Mouse (Mus musculus) spleen, postnatal 36 days (tissue): Measurements from ENCODE around the gene Fign.

Experiments used
- DNase-seq, 2 experiments: peaks; one replicate each; pipeline ENCODE4 v3.0.0; 2022; ENCODE audit warnings: low spot score in 2 of 2, mixed read lengths in 1 of 2

Fign gene

GRCm38 (mm10) chr2:64059477-64059876 lies 38.4 kb downstream of the Fign start:
- no peak for DNase-seq

DNA sequence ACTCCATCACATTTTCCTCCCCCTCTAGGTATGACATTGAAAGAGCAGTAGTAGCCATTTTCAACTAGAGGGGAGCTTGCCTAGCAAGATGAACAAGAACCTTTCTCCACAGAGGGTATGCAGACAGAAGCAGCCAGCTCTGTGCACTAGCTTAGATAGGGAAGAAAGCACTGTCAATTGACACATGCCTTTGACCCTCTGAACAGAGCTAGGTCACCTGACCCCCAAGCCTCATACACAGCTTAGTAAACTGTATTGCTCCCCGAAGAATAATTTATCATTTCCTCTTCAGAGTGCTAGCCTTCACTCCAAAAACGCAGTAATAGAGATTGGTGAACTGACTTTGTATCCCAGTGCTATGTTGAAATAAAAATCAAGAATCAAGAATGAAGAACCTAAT lies 49.7 kb downstream of the Fign start:
- DNase-seq, result no peak

- DNase-seq, result peak; percentile 6 to 22
These were observed 54.7 kb downstream of the Fign start for GRCm38 (mm10) chr2:64043099-64043498.

- no peak for DNase-seq
These were observed 62.4 kb downstream of the Fign start for GRCm38 (mm10) chr2:64035393-64035792.

DNA sequence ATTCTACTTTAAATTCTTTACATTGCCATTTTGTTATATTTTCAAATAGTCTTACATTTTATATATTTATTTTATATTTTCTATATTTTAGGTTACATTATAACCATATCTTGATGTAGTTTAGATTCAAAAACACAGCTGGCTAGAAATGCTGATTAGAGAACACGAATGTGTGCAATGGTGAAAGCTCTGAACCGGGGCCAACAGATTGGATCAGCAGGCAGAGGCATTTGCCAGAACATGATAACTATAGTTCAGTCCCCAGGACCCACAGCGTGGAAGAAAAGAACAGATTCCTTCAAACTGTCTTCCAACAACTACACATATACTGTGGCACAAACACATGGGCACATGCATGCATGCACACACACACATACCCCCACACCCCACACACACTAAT lies 64.0 kb downstream of the Fign start:
- no peak for DNase-seq

GRCm38 (mm10) chr2:64025961-64026360 lies 71.9 kb downstream of the Fign start:
- no peak for DNase-seq

GRCm38 (mm10) chr2:63994304-63995023 lies 103.4 kb downstream of the Fign start:
- DNase-seq, result no peak

GRCm38 (mm10) chr2:63985426-63985825 lies 112.4 kb downstream of the Fign start:
- DNase-seq, result no peak

DNA sequence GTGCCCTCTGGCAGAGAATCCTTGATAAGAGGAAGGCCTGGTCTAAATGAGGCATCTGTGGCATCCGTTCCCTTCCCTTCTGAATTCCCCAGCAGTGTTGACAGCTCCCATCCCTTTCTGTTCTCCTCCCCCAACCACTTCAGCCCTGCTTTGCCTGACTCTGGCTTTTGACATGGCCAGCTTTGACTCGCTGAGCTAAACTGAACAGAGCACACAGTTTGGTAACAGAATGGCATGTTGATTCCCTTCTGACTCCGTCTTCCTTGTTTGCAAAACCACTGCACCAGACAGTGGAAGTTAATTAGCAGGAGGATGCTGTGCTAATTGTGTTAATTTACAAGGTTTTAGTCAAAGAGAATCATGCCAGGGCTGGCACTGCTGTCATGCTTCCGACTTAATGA lies 115.5 kb downstream of the Fign start:
- DNase-seq, result no peak

DNA sequence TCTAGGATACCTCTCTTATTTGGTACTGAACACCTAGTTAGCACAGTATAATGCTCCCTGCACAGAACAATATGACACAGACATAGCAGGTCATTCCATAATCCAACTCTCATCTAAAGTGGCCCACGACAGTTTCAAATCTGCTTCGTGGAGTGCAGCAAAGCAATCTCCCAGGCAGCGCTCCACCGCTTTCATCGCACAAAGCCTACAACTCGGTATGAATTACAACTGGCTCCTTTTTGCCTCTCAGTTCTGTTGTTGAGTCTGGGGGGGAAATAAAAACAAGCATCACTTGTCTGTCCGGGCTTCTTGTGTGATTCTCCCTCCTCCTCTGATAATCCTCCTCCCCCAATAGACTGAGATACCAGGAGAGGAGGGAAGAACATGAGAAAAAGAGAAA lies 116.4 kb downstream of the Fign start:
- no peak for DNase-seq

GRCm38 (mm10) chr2:63969633-63970032 lies 128.2 kb downstream of the Fign start:
- DNase-seq, result no peak

- DNase-seq, result no peak
These were observed 166.8 kb downstream of the Fign start for GRCm38 (mm10) chr2:63931041-63931440.

DNA sequence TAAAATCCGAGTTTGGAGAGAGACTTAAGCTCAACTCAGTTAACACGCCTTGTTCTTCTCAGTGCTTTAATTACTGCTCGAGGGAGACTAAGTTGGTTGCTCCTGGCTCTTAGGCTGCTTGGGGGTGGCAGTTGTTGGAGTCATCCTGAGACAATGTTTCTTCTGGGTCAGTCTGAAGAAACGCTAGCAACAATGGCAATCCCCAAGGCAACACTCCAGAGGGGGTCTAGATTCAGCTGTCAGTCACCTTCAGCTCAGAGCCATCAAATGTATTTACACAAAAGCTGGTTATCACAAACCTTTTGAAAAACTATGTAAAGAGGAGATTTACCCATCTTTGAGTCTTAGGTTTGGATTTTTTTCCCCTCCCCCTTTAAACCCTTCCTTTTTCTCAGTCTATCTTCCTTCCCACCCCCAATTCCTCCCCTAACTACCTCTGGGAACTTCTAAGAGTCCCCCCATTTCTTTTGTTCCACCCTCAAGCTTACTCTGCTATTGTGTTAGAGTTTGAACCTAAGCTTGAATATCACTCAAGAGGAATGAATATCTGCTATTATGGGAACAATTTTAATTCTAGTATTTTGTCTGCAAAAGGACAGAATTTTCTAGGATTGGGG lies 171.2 kb downstream of the Fign start:
- DNase-seq, result no peak

DNA sequence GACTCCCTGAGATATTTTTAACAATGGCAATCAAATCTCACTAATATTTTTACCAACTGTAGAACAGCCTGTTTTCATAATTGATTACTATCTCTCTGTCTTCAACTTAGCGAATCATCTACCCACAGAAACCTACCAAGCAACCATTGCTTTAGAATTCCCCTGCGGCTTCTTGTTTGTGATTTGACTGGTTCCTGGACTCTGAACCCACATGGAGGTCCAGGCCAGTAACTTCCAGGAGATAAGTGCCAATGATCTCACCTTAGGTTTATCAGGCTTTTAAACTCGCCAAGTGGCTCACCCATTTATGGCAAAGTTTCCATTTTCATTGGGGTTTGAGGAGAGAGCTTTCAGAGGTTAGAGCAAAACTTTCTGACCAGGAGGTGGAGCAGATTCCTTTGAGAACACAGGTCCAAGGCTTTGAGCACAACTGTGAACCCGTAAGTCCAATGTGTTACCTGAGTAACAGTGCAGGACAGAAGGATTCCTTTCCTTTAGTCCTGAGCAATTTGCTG lies 172.1 kb downstream of the Fign start:
- no peak for DNase-seq
